Mouse (Mus musculus) bone marrow, adult 2 months (tissue): ENCODE measurements around the gene Dynlt1a.
"Not testable (repeated sequence)": the region's sequence is repeated elsewhere in the genome, so short reads cannot be mapped to it uniquely, and the experiment has no call there.

Experiments used
- CTCF ChIP-seq: fragments of 200-500 bp; IDR thresholded peaks from 2 replicates; pipeline ENCODE4 v1.5.1; 2011; ENCODE audit warnings: low read length, control low read depth; ENCODE audit not compliant: control insufficient read depth, insufficient read depth
- POLR2A ChIP-seq: fragments of 200-500 bp; IDR thresholded peaks from 2 replicates; pipeline ENCODE4 v1.6.1; 2011; ENCODE audit warnings: low read depth, mild to moderate bottlenecking, control low read depth, low read length, borderline replicate concordance; ENCODE audit not compliant: control insufficient read depth

DNA sequence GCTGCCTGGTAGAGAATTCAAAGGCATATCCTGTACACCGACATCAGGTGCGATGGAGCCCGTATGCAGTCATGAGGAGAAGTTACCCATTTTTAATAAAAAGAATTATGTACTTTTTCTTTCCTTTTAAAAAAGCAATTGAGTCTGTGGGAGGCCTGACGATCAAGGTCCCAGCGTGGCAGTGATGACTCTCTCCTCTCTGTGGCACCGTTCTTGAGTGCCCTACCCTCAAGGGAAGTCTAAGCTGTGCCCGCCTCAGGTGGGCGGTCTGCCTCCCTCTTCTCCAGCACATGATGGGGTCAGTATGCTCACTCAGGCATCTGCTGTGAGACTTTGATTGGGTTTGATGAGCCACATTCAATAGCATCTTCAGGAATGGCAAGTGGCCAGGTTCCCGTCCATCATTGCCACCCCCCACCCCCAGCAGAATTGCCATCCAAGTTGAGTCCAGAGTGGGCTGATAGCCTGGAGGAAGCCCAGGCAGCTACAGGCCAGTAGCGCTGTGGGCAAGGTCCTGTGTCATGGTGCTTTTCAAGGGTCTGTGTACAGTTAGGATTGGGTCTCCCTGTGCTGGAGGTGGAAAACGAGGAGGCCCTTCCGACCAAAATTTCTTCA, 11.5 kb downstream of the Dynlt1a start:
- TF ChIP-seq POLR2A, CTCF: not testable (repeated sequence)
